Mouse (Mus musculus) MEL (cell line): ENCODE data around the gene Bmp6. TPM values are rescaled to one million over a fixed set of nuclear protein-coding genes. Genes with fewer than 3 reads are reported as not detected.

ENCODE experiments used
- DNase-seq: peaks from one replicate; pipeline ENCODE4 v3.0.0; 2011; ENCODE audit warnings: low read depth, low spot score
- H3K27ac ChIP-seq: 2 replicates; pipeline ENCODE4 v1.5.1; 2012; ENCODE audit warnings: low read depth, mild to moderate bottlenecking, control low read depth, low read length, moderate library complexity; ENCODE audit not compliant: control insufficient read depth
- H3K27me3 ChIP-seq, 2 experiments: fragments of 150-350 bp in 1 of 2; sonication (generic) in 1 of 2; 2 replicates each; pipeline ENCODE4 v1.6.1; 2012; ENCODE audit warnings: low read length in 2 of 2, mild to moderate bottlenecking in 2 of 2, improper control_type of control experiment in 1 of 2, moderate library complexity in 1 of 2; ENCODE audit not compliant: insufficient read depth in 2 of 2, control insufficient read depth in 1 of 2
- H3K36me3 ChIP-seq, 2 experiments: 2 replicates each; pipeline ENCODE4 v1.6.1; 2012 to 2014; ENCODE audit warnings: low read length in 2 of 2, improper control_type of control experiment in 1 of 2, inconsistent platforms in 1 of 2, mild to moderate bottlenecking in 1 of 2; ENCODE audit not compliant: insufficient read depth in 2 of 2, control insufficient read depth in 1 of 2
- H3K4me1 ChIP-seq, 2 experiments: fragments of 150-350 bp in 1 of 2; sonication (generic) in 1 of 2; 2 replicates each; pipeline ENCODE4 v1.6.1; 2012; ENCODE audit warnings: low read length in 2 of 2, improper control_type of control experiment in 1 of 2, mild to moderate bottlenecking in 1 of 2; ENCODE audit not compliant: insufficient read depth in 2 of 2, control insufficient read depth in 1 of 2
- H3K4me3 ChIP-seq, 2 experiments: fragments of 150-350 bp in 1 of 2; sonication (generic) in 1 of 2; 2 replicates each; pipeline ENCODE4 v1.5.1; 2012; ENCODE audit warnings: low read depth in 2 of 2, low read length in 2 of 2, mild to moderate bottlenecking in 2 of 2, moderate library complexity in 2 of 2, control low read depth in 1 of 2, improper control_type of control experiment in 1 of 2; ENCODE audit not compliant: control insufficient read depth in 1 of 2, insufficient read depth in 1 of 2
- H3K79me2 ChIP-seq: 2 replicates; pipeline ENCODE4 v1.6.1; 2012; ENCODE audit warnings: mild to moderate bottlenecking, low read length, moderate library complexity; ENCODE audit not compliant: control insufficient read depth, poor library complexity, insufficient read depth
- H3K9ac ChIP-seq: 2 replicates; pipeline ENCODE4 v1.6.1; 2012; ENCODE audit warnings: low read depth, mild to moderate bottlenecking, control low read depth, low read length, moderate library complexity; ENCODE audit not compliant: control insufficient read depth, poor library complexity, severe bottlenecking
- H3K9me3 ChIP-seq: fragments of 150-350 bp; sonication (generic); replicated peaks from 2 replicates; pipeline ENCODE4 v1.6.1; 2012; ENCODE audit warnings: mild to moderate bottlenecking, low read length, improper control_type of control experiment, moderate library complexity; ENCODE audit not compliant: insufficient read depth
- BHLHE40 ChIP-seq: IDR thresholded peaks from 2 replicates; pipeline ENCODE4 v1.6.1; 2012; ENCODE audit warnings: low read depth, mild to moderate bottlenecking, inconsistent platforms, low read length, improper control_type of control experiment, borderline replicate concordance
- CTCF ChIP-seq, 3 experiments: IDR thresholded peaks in 2 of 3; conservative IDR thresholded peaks in 1 of 3; 2 replicates each; pipeline ENCODE4 v1.5.1; 2011 to 2012; ENCODE audit warnings: low read length in 3 of 3, low read depth in 2 of 3, mild to moderate bottlenecking in 2 of 3, improper control_type of control experiment in 1 of 3, inconsistent platforms in 1 of 3, mixed read lengths in 1 of 3, moderate library complexity in 1 of 3; ENCODE audit not compliant: control insufficient read depth in 1 of 3, insufficient read depth in 1 of 3, poor library complexity in 1 of 3, severe bottlenecking in 1 of 3
- E2F4 ChIP-seq: IDR thresholded peaks from 2 replicates; pipeline ENCODE4 v1.6.1; 2011; ENCODE audit warnings: low read depth, low read length, improper control_type of control experiment, borderline replicate concordance
- ELF1 ChIP-seq: IDR thresholded peaks from 2 replicates; pipeline ENCODE4 v1.6.1; 2014; ENCODE audit warnings: low read depth, mild to moderate bottlenecking, inconsistent platforms, low read length, improper control_type of control experiment, moderate library complexity
- ETS1 ChIP-seq: IDR thresholded peaks from 2 replicates; pipeline ENCODE4 v1.6.1; 2012; ENCODE audit warnings: low read depth, mild to moderate bottlenecking, inconsistent platforms, low read length, improper control_type of control experiment, moderate library complexity
- GABPA ChIP-seq: IDR thresholded peaks from 2 replicates; pipeline ENCODE4 v1.6.1; 2012; ENCODE audit warnings: low read depth, mild to moderate bottlenecking, inconsistent platforms, low read length, improper control_type of control experiment, moderate library complexity
- GATA1 ChIP-seq: IDR thresholded peaks from 2 replicates; pipeline ENCODE4 v1.6.1; 2011; ENCODE audit warnings: low read depth, low read length, improper control_type of control experiment
- HCFC1 ChIP-seq: IDR thresholded peaks from 2 replicates; pipeline ENCODE4 v1.6.1; 2012; ENCODE audit warnings: low read depth, mild to moderate bottlenecking, inconsistent platforms, low read length, improper control_type of control experiment, moderate library complexity
- JUND ChIP-seq: IDR thresholded peaks from 2 replicates; pipeline ENCODE4 v1.6.1; 2011; ENCODE audit warnings: low read depth, mild to moderate bottlenecking, improper control_type of control experiment, low read length
- KAT2A ChIP-seq: conservative IDR thresholded peaks from 2 replicates; pipeline ENCODE4 v1.6.1; 2012; ENCODE audit warnings: low read depth, low read length, improper control_type of control experiment, inconsistent platforms
- MAZ ChIP-seq: IDR thresholded peaks from 2 replicates; pipeline ENCODE4 v1.6.1; 2012; ENCODE audit warnings: low read depth, mild to moderate bottlenecking, inconsistent platforms, low read length, improper control_type of control experiment
- MEF2A ChIP-seq: IDR thresholded peaks from 2 replicates; pipeline ENCODE4 v1.6.1; 2014; ENCODE audit warnings: low read depth, mild to moderate bottlenecking, inconsistent platforms, low read length, improper control_type of control experiment; ENCODE audit not compliant: poor library complexity, insufficient replicate concordance, severe bottlenecking; ENCODE audit errors: extremely low read depth
- MXI1 ChIP-seq: IDR thresholded peaks from 2 replicates; pipeline ENCODE4 v1.6.1; 2011; ENCODE audit warnings: mild to moderate bottlenecking, low read depth, low read length, improper control_type of control experiment
- MYC ChIP-seq: IDR thresholded peaks from 2 replicates; pipeline ENCODE4 v1.6.1; 2011; ENCODE audit warnings: low read depth, mild to moderate bottlenecking, low read length, improper control_type of control experiment, moderate library complexity
- NELFE ChIP-seq: IDR thresholded peaks from 2 replicates; pipeline ENCODE4 v1.6.1; 2011; ENCODE audit warnings: low read depth, low read length, improper control_type of control experiment
- NRF1 ChIP-seq: IDR thresholded peaks from 2 replicates; pipeline ENCODE4 v1.6.1; 2014; ENCODE audit warnings: low read depth, mild to moderate bottlenecking, inconsistent platforms, low read length, improper control_type of control experiment, moderate library complexity; ENCODE audit not compliant: poor library complexity, insufficient read depth, severe bottlenecking
- POLR2A ChIP-seq, 2 experiments: IDR thresholded peaks; 2 replicates each; pipeline ENCODE4 v1.6.1; 2011 to 2012; ENCODE audit warnings: low read length in 2 of 2, mild to moderate bottlenecking in 2 of 2, control low read depth in 1 of 2, improper control_type of control experiment in 1 of 2, low read depth in 1 of 2, moderate library complexity in 1 of 2; ENCODE audit not compliant: control insufficient read depth in 1 of 2, insufficient read depth in 1 of 2, poor library complexity in 1 of 2
- POLR2AphosphoS2 ChIP-seq: IDR thresholded peaks from 2 replicates; pipeline ENCODE4 v1.6.1; 2011; ENCODE audit warnings: low read length, improper control_type of control experiment
- POLR2AphosphoS5 ChIP-seq: IDR thresholded peaks from 2 replicates; pipeline ENCODE4 v1.6.1; 2012; ENCODE audit warnings: low read depth, borderline replicate concordance, mild to moderate bottlenecking, inconsistent platforms, low read length, moderate library complexity, mixed read lengths
- RAD21 ChIP-seq: IDR thresholded peaks from 2 replicates; pipeline ENCODE4 v1.6.1; 2011; ENCODE audit warnings: mild to moderate bottlenecking, low read depth, low read length, improper control_type of control experiment
- RCOR1 ChIP-seq: IDR thresholded peaks from 2 replicates; pipeline ENCODE4 v1.6.1; 2012; ENCODE audit warnings: low read depth, mild to moderate bottlenecking, inconsistent platforms, low read length, improper control_type of control experiment
- SIN3A ChIP-seq: IDR thresholded peaks from 2 replicates; pipeline ENCODE4 v1.6.1; 2012; ENCODE audit warnings: low read length, improper control_type of control experiment, inconsistent platforms
- SMC3 ChIP-seq: IDR thresholded peaks from 2 replicates; pipeline ENCODE4 v1.6.1; 2011; ENCODE audit warnings: low read depth, low read length, improper control_type of control experiment
- TAL1 ChIP-seq: IDR thresholded peaks from 2 replicates; pipeline ENCODE4 v1.6.1; 2012; ENCODE audit warnings: mild to moderate bottlenecking, inconsistent platforms, low read length, moderate library complexity, mixed read lengths
- TBP ChIP-seq: IDR thresholded peaks from 2 replicates; pipeline ENCODE4 v1.8.0; 2011; ENCODE audit warnings: low read depth, low read length, improper control_type of control experiment
- TCF12 ChIP-seq: IDR thresholded peaks from 2 replicates; pipeline ENCODE4 v1.6.1; 2014; ENCODE audit warnings: low read depth, mild to moderate bottlenecking, inconsistent platforms, low read length, improper control_type of control experiment, moderate library complexity
- UBTF ChIP-seq: IDR thresholded peaks from 2 replicates; pipeline ENCODE4 v1.6.1; 2012; ENCODE audit warnings: low read depth, mild to moderate bottlenecking, inconsistent platforms, low read length, improper control_type of control experiment, moderate library complexity, borderline replicate concordance; ENCODE audit not compliant: insufficient read depth
- USF1 ChIP-seq: IDR thresholded peaks from 2 replicates; pipeline ENCODE4 v1.6.1; 2014; ENCODE audit warnings: low read depth, mild to moderate bottlenecking, inconsistent platforms, low read length, improper control_type of control experiment, moderate library complexity
- ZC3H11A ChIP-seq: IDR thresholded peaks from 2 replicates; pipeline ENCODE4 v1.6.1; 2012; ENCODE audit warnings: low read depth, mild to moderate bottlenecking, inconsistent platforms, low read length, improper control_type of control experiment
- ZKSCAN1 ChIP-seq: IDR thresholded peaks from 2 replicates; pipeline ENCODE4 v1.6.1; 2012; ENCODE audit warnings: low read depth, mild to moderate bottlenecking, inconsistent platforms, low read length, improper control_type of control experiment, moderate library complexity
- ZMIZ1 ChIP-seq: IDR thresholded peaks from 2 replicates; pipeline ENCODE4 v1.6.1; 2012; ENCODE audit warnings: low read depth, mild to moderate bottlenecking, inconsistent platforms, low read length, improper control_type of control experiment, moderate library complexity
- ZNF384 ChIP-seq: IDR thresholded peaks from 2 replicates; pipeline ENCODE4 v1.6.1; 2012; ENCODE audit warnings: low read depth, mild to moderate bottlenecking, inconsistent platforms, low read length, improper control_type of control experiment
- polyA plus RNA-seq, 2 experiments: library from polyadenylated mRNA; stranded (reverse) in 1 of 2; unstranded in 1 of 2; fragments of >175 nt in 1 of 2; fragments of >200 nt in 1 of 2; gene quantifications; 2 replicates each; pipeline versions ENCODE4 v1.2.1 to v1.2.4; 2012; ENCODE audit warnings: low replicate concordance in 2 of 2, low read depth in 1 of 2; ENCODE audit not compliant: insufficient read length in 2 of 2, insufficient read depth in 1 of 2, missing spikeins in 1 of 2
- total RNA-seq: library from RNA; depleted of rRNA; stranded (reverse); fragments of 300-350 nt; gene quantifications from 2 replicates; pipeline ENCODE4 v1.2.3, GENCODE M21; 2012

Bmp6 gene
- total and polyA plus RNA-seq, 3 experiments, result not detected

- TF ChIP-seq TAL1, result no peak
- TF ChIP-seq ZNF384, result no peak
- TF ChIP-seq POLR2AphosphoS2, result no peak
- TF ChIP-seq SMC3, result no peak
- TF ChIP-seq KAT2A, result no peak
- TF ChIP-seq SIN3A, result no peak
- no peak for TF ChIP-seq JUND
- TF ChIP-seq TCF12, result no peak
- TF ChIP-seq ETS1, result no peak
- TF ChIP-seq MAZ, result no peak
- no peak for TF ChIP-seq GABPA
- TF ChIP-seq HCFC1, result no peak
- no peak for TF ChIP-seq CTCF (IDR thresholded peaks at IDR 0.05 in 2 of 3, conservative IDR thresholded peaks at IDR 0.05 in 1 of 3; ENCODE audit: control insufficient read depth in 1 of 3, insufficient read depth in 1 of 3, low read depth in 2 of 3, low read length in 3 of 3, poor library complexity in 1 of 3, severe bottlenecking in 1 of 3)
- TF ChIP-seq BHLHE40, result no peak
- TF ChIP-seq NELFE, result no peak
- no peak for TF ChIP-seq ZKSCAN1
- TF ChIP-seq GATA1, result no peak
- no peak for TF ChIP-seq MXI1
- TF ChIP-seq ELF1, result no peak
- TF ChIP-seq E2F4, result no peak
- H3K36me3 ChIP-seq, result peaks cover 0 to 19% of the 10 kb centered on the region in 2 experiments; a peak in 2 of 4 replicates
- no peaks in the 10 kb centered on the region for H3K79me2 ChIP-seq
- H3K9me3 ChIP-seq, result no peaks in the 10 kb centered on the region
- H3K4me3 ChIP-seq, result no peak overlapping the region
- no peak for DNase-seq
- H3K27ac ChIP-seq, result no peak overlapping the region
- H3K27me3 ChIP-seq, result no peaks in the 10 kb centered on the region
- no peak overlapping the region for H3K9ac ChIP-seq
- no peaks in the 10 kb centered on the region for H3K4me1 ChIP-seq
These were observed 170.5 kb downstream of the Bmp6 start for GRCm38 (mm10) chr13:38515431-38515830.

GRCm38 (mm10) chr13:38515845-38516244 is 170.9 kb downstream of the Bmp6 start:
- H3K4me1 ChIP-seq, result no peaks in the 10 kb centered on the region
- no peak overlapping the region for H3K4me3 ChIP-seq
- no peaks in the 10 kb centered on the region for H3K9me3 ChIP-seq
- TF ChIP-seq POLR2A (IDR thresholded peaks at IDR 0.05; ENCODE audit: control insufficient read depth in 1 of 2, insufficient read depth in 1 of 2, low read depth in 1 of 2, low read length in 2 of 2, poor library complexity in 1 of 2), result no peak
- TF ChIP-seq ZMIZ1, result no peak
- TF ChIP-seq GATA1, result no peak
- TF ChIP-seq RAD21, result no peak
- no peak for TF ChIP-seq ZC3H11A
- TF ChIP-seq UBTF, result no peak
- TF ChIP-seq ETS1, result no peak
- no peak for TF ChIP-seq MEF2A
- no peak for TF ChIP-seq NRF1
- no peak for TF ChIP-seq ZKSCAN1
- TF ChIP-seq USF1, result no peak
- TF ChIP-seq SMC3, result no peak
- no peak for TF ChIP-seq MXI1
- no peak for TF ChIP-seq POLR2AphosphoS5
- TF ChIP-seq TBP, result no peak
- no peak for TF ChIP-seq MAZ
- TF ChIP-seq MYC, result no peak
- TF ChIP-seq RCOR1, result no peak
- no peak overlapping the region for H3K9ac ChIP-seq
- H3K27ac ChIP-seq, result no peak overlapping the region
- DNase-seq, result no peak
- no peaks in the 10 kb centered on the region for H3K79me2 ChIP-seq
- no peaks in the 10 kb centered on the region for H3K27me3 ChIP-seq
- H3K36me3 ChIP-seq, result peaks cover 0 to 19% of the 10 kb centered on the region in 2 experiments; a peak in 2 of 4 replicates
